Comparison of ENCODE assay signal across 9 mouse cellular contexts in genomic region chr11:50624720-50625119, GRCm38 (mm10). TPM values are rescaled to one million over a fixed set of nuclear protein-coding genes. Genes with fewer than 3 reads are reported as not detected.
DNase-seq lines count a peak whose midpoint lies in the region; ATAC-seq lines count a peak whose summit lies in the region.
"Had no signal": no experiment of that assay in that cellular context is flagged by ENCODE, and none has a peak within 500 bp of the region (broad histone marks: within the 10 kb centered on the region; RNA-seq: fewer than 3 reads in every experiment).

No protein-coding gene starts in this region.

- peak; percentile 45 for ATAC-seq in forebrain, embryonic 16.5 days
- ATAC-seq in midbrain, embryonic 14.5 days (ENCODE audit: low FRiP score, low TSS enrichment) = no peak
- no peak for ATAC-seq in megakaryocyte, adult 5-6 weeks (ENCODE audit: poor library complexity, severe bottlenecking)

- H3K9ac ChIP-seq in forebrain, embryonic 16.5 days (replicated peaks; ENCODE audit: low read depth, low read length) = peak overlapping the region; percentile 25; the same call in 1 of the 2 replicates
- H3K9ac ChIP-seq in midbrain, embryonic 14.5 days (replicated peaks; ENCODE audit: low read length) = no peak overlapping the region

- no peaks in the 10 kb centered on the region for H3K27me3 ChIP-seq in forebrain, embryonic 16.5 days (replicated peaks; ENCODE audit: control insufficient read depth, insufficient read depth, low read length)
- H3K27me3 ChIP-seq in forebrain, embryonic 10.5 days (ENCODE audit: poor library complexity, severe bottlenecking) = no peaks in the 10 kb centered on the region
- H3K27me3 ChIP-seq in midbrain, embryonic 14.5 days (ENCODE audit: control insufficient read depth, insufficient read depth, low read length) = no peaks in the 10 kb centered on the region
- no peaks in the 10 kb centered on the region for H3K27me3 ChIP-seq in midbrain, embryonic 10.5 days (ENCODE audit: low read depth, poor library complexity, severe bottlenecking)

- H3K9me3 ChIP-seq in forebrain, embryonic 16.5 days (ENCODE audit: control insufficient read depth, low read length) = no peaks in the 10 kb centered on the region
- H3K9me3 ChIP-seq in forebrain, embryonic 10.5 days = no peaks in the 10 kb centered on the region
- H3K9me3 ChIP-seq in midbrain, embryonic 14.5 days (ENCODE audit: control insufficient read depth, low read length) = no peaks in the 10 kb centered on the region
- no peaks in the 10 kb centered on the region for H3K9me3 ChIP-seq in midbrain, embryonic 10.5 days (replicated peaks)

- H3K4me2 ChIP-seq in forebrain, embryonic 16.5 days (ENCODE audit: low read length) = no peak overlapping the region
- no peak overlapping the region for H3K4me2 ChIP-seq in midbrain, embryonic 14.5 days (ENCODE audit: low read length)

- H3K4me1 ChIP-seq in forebrain, embryonic 16.5 days (replicated peaks; ENCODE audit: control insufficient read depth, insufficient read depth, low read length) = peaks cover 14% of the 10 kb centered on the region
- peaks cover 35% of the 10 kb centered on the region for H3K4me1 ChIP-seq in forebrain, embryonic 10.5 days
- H3K4me1 ChIP-seq in midbrain, embryonic 14.5 days (ENCODE audit: control insufficient read depth, insufficient read depth, low read length) = no peaks in the 10 kb centered on the region
- H3K4me1 ChIP-seq in midbrain, embryonic 10.5 days = peaks cover 10% of the 10 kb centered on the region

- DNase-seq in forebrain, embryonic 10.5 days (ENCODE audit: extremely low spot score, low spot score) = no peak
- DNase-seq in midbrain, embryonic 14.5 days = peak; percentile 19
- DNase-seq in midbrain, embryonic 10.5 days (ENCODE audit: low spot score) = no peak
- peak; percentile 34 for DNase-seq in gastrocnemius, postnatal 10 days
- peak; percentile 79 for DNase-seq in skeletal muscle tissue, adult 2 months (ENCODE audit: low read depth, low spot score)
- DNase-seq in kidney, postnatal 14 days = no peak
- DNase-seq: kidney, postnatal 36 days had no signal

- H3K36me3 ChIP-seq in forebrain, embryonic 16.5 days (ENCODE audit: control insufficient read depth, insufficient read depth) = no peaks in the 10 kb centered on the region
- no peaks in the 10 kb centered on the region for H3K36me3 ChIP-seq in forebrain, embryonic 10.5 days (replicated peaks)
- no peaks in the 10 kb centered on the region for H3K36me3 ChIP-seq in midbrain, embryonic 14.5 days (ENCODE audit: control insufficient read depth, insufficient read depth, low read length)
- H3K36me3 ChIP-seq in midbrain, embryonic 10.5 days = no peaks in the 10 kb centered on the region

- 41% methylated on average over 5 of the region's 5 CpGs for WGBS in forebrain, embryonic 16.5 days
- WGBS in forebrain, embryonic 10.5 days = 76% methylated on average over 5 of the region's 5 CpGs
- WGBS in midbrain, embryonic 14.5 days = 46% methylated on average over 5 of the region's 5 CpGs
- 64% methylated on average over 5 of the region's 5 CpGs for WGBS in midbrain, embryonic 10.5 days

- no peak overlapping the region for H3K27ac ChIP-seq in forebrain, embryonic 16.5 days (ENCODE audit: low read length)
- no peak overlapping the region for H3K27ac ChIP-seq in forebrain, embryonic 10.5 days
- no peak overlapping the region for H3K27ac ChIP-seq in midbrain, embryonic 14.5 days (replicated peaks; ENCODE audit: low read depth, low read length)
- H3K27ac ChIP-seq in midbrain, embryonic 10.5 days (replicated peaks) = no peak overlapping the region

- H3K4me3 ChIP-seq in forebrain, embryonic 16.5 days (replicated peaks; ENCODE audit: low read length) = no peak overlapping the region
- H3K4me3 ChIP-seq in forebrain, embryonic 10.5 days = no peak overlapping the region
- no peak overlapping the region for H3K4me3 ChIP-seq in midbrain, embryonic 14.5 days (replicated peaks; ENCODE audit: low read depth, low read length)
- no peak overlapping the region for H3K4me3 ChIP-seq in midbrain, embryonic 10.5 days

RNA-seq across cellular contexts. Expression of gene Adamts2, which starts 22.8 kb away (rescaled TPM):
- polyA plus RNA-seq in forebrain, embryonic 16.5 days (2015; fragmentation: Nextera tagmentation; extraction: Ambion mirVana) = 3.4 and 4.5 TPM in 2 replicates
- 0.19 and 0.60 TPM in 2 replicates for polyA plus RNA-seq in forebrain, embryonic 10.5 days (2016; fragmentation: Nextera tagmentation; extraction: Ambion mirVana)
- 2.7 and 3.4 TPM in 2 replicates for polyA plus RNA-seq in midbrain, embryonic 14.5 days (2014; fragmentation: Nextera tagmentation; extraction: Ambion mirVana)
- polyA plus RNA-seq in midbrain, embryonic 10.5 days (2016; fragmentation: Nextera tagmentation; extraction: Ambion mirVana) = 0.41 and 1.0 TPM in 2 replicates
- 10 to 100 TPM; 27.3 to 37.4 TPM for total RNA-seq in gastrocnemius, postnatal 10 days (2021)
- 0.21 and 0.27 TPM in 2 replicates for total RNA-seq in megakaryocyte, adult 5-6 weeks (2015)
- 0.11 and 0.12 TPM in 2 replicates for total RNA-seq in megakaryocyte, adult 5-6 weeks (2017)

Comparison
In these comparisons a context has a peak if more than half of its experiments do, and no peak if none do; other contexts are left out.
1. DNase-seq: peak in midbrain, embryonic 14.5 days (single experiment), gastrocnemius, postnatal 10 days (single experiment) and skeletal muscle tissue, adult 2 months (single experiment); none in forebrain, embryonic 10.5 days (single experiment), midbrain, embryonic 10.5 days (single experiment) and kidney, postnatal 14 days (single experiment).